Mouse (Mus musculus) large intestine, adult 2 months (tissue): ENCODE data around the gene Srebf2. TPM values are rescaled to one million over a fixed set of nuclear protein-coding genes. Genes with fewer than 3 reads are reported as not detected.

Source experiments
- DNase-seq: peaks from one replicate; pipeline ENCODE4 v3.0.0-alpha.2; 2012; ENCODE audit warnings: low read depth, low spot score
- WGBS: fragments of 180-500 bp; shearing (Covaris S2); methylation state at CpG from one replicate; pipeline ENCODE4 v1.1.7; 2018; 5-methylcytosine and 5-hydroxymethylcytosine counted together
- polyA plus RNA-seq: library from polyadenylated mRNA; depleted of rRNA; stranded (reverse); fragments of >200 nt; gene quantifications from 2 replicates; pipeline ENCODE4 v1.2.3, GENCODE M21; 2012

The Srebf2 gene
- polyA plus RNA-seq, 1 experiment = 113 TPM

- 59% methylated on average over 7 of the region's 7 CpGs for WGBS
- no peak for DNase-seq
Measured at GRCm38 (mm10) chr15:82152435-82152834, 5.5 kb downstream of the Srebf2 start.

DNA sequence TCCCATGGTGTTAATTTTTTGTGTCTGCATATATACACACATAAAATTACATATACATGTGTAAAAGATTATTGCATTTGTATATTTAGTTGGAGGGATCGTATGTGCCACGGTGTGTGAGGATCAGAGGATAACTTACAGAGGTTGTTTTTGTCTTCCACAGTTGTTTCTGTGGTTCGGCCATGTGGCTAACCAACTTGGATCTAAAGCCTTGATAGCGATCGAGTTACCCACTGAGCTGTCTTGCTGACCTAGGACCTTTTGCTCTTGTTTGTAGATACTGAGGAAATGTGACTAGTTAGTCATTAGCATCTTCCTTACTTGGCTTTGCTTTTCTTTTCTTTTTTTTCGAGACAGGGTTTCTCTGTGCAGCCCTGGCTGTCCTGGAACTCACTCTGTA, 9.3 kb downstream of the Srebf2 start:
- WGBS = 86% methylated on average over 6 of the region's 6 CpGs
- DNase-seq = no peak

DNA sequence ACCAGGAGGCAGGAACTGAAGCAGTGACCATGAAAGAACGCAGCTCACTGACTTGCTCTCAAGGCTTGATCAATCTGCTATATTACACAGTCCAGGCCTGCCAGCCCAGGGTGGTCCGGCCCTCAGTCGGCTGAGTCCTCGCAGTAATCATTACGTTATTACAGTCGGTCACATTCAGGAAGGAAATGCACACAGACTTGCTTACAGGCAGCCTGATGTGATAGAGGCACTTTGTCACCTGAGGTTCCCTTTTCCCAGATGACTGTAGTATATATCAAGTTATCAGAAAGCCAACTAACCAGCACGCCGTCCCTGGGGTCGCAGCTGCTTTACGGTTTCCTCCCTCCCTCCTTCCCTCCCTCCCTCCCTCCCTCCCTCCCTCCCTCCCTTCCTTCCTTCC, 9.9 kb downstream of the Srebf2 start:
- WGBS = 67% methylated on average over 10 of the region's 10 CpGs
- DNase-seq = no peak

DNA sequence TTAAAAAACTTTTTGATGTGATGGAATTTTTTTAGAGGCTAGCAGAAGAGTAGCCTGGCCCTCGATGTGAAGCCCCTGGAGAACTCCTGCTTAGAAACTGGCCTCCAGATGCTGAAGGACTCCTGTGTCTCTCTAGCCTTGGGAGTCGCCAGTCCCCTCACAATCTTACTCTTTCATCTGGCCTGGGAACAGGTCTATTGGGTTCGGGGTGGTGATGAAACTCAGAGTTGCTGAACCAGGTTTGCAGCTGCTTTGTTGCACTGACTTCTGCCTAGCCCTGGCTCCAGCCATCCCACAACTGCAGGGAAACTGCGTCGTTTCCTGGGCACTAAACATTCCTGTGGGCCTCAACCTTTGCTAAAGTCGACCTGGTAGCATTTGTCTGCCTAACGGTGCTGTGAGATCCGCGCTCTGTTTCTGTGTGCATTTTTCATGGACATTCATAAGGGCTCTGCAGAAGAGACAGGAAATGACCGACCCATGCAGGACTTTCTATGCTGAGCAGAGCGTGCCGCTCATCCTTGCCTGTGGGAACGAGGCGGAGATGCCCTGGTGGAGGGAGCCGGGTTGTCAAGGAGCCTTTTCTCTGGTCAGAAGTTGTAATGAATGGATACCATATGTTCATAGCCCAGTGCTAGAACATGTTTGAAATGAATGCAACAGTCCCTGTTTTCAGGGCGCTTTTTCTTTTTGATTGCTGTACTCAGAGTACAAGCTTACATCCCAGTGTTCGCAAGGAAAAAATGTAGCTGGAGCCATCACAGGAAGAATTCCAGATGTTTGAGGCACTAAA, 11.5 kb downstream of the Srebf2 start:
- 52% methylated on average over 17 of the region's 17 CpGs for WGBS

DNA sequence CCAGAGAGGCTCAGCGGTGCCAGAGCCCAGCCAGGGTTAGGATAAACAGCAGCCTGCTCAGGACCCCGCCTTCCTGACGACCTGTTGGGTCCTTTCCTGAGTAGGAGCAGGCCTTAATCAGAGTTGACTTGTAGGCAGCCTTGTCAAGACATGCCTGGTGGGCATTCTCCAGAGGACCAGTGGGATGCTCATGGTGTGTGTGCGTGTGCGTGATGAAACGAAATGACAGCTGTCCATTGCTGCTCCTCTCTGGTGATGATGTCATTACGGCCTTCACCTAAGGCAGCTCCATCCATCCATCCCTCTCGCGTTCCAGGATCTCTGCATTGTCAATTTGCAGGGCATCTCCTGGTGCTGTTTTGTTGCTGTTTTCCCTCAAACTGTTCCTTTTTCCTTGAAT, 12.5 kb downstream of the Srebf2 start:
- no peak for DNase-seq
- 77% methylated on average over 9 of the region's 9 CpGs for WGBS

More for the DNA sequence above, 11.5 kb downstream of the Srebf2 start:
- DNase-seq = no peak

DNA sequence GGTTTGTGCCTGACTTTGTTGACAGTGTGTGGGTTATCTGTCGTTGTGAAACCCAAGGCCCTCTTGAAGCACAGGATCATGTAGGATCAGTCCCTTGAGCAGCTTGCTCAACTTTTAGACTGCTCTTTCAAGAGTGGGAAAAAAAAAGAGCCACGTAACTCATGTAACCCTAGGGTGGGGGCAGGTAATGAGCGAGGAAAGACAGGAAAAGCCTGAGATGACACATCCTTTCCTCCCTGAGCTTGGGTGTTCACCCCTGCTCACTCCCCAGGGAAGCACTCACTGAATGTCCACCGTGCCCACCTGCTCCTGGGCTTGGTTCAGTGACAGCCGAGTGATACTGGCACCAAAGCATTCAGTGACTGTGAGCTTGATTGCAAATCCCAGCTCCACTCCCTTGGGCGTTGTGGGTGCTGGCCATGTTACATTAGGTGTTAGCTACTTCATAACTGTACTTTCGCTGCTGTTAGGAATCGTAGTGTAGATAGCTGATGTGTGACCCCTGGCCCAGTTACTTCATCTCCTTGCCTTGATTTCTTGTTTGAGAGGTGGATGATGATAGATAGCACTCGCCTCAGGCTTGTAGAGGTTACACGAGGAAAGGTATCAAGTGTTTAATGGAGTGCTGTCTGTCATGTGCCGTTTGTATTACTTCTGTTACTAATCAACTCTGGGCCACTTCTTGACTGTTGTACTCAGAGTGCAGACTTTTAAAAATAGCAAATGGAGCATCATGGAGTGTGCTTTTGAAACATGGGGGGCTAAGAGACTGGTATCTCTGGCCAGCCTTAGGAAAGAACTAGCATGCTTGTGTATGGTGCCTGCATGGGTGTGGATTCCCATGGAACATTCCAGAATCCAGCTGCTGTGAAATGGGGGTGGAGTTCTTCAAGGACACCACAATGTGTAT, 14.0 kb downstream of the Srebf2 start:
- no peak for DNase-seq

DNA sequence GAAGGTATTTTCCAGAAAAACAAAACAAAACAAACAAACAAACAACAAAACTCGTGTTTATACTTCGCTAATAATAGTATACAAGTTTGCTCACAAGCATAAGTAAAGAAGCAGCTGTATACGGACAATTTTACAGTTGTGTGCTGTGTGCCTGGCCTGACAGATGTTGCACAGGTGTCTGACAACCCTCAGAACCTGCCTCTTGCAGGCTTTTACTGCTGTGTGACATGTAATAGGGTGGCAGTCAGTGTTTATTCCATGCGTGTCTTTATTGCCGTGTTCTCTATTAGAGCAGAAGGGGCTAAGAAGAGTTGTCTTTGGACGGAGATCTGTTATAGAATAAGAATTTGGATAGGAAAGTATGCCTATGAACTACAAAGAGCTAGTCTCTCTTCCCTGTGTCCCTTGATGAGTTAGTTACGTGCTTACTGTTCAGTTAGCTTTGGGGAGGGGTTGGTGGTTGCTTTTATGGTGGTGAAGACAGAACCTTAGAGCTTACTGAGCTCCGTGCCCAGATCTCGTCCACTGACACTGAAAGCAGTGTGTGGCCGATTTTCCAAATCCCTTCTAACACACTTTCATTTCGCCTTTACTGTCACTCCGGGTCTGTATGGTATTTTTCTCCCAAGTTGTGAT, 15.1 kb downstream of the Srebf2 start:
- 60% methylated on average over 12 of the region's 12 CpGs for WGBS
- DNase-seq = no peak

More for the DNA sequence above, 14.0 kb downstream of the Srebf2 start:
- 27% methylated on average over 11 of the region's 11 CpGs for WGBS

DNA sequence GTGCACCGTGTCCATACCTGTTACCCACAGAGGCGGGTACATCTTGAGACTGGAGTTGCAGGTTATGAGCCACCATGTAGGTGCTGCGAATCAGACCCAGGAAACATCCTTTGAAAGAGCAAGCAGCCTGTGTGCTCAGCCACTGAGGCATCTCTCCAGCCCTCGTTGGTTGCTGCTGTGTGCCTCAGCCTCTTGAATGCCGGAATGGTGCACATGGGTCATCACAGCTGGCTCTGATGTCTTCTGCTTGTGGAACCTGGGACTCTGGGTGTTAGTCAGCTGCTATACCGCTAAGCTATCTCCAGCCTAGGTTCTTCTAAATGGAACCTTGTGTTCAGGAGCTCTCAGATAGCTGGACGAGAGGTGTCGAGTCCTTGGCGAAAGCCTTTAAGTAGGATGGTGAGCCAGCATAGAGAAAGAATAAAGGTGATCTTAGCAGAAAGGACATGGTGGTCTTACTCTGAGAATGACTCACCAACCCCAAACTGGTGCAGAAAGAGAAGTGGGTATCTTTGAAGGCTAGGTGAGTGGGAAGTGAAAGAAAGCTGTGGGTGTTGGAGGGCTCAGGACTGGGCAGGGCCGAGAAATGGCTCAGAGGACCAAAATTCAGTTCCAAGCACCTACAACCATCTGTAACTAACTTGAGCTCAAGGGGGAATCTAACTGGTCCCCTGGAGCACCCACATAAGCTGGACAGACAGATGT, 16.5 kb downstream of the Srebf2 start:
- DNase-seq = no peak
- 70% methylated on average over 10 of the region's 10 CpGs for WGBS

DNA sequence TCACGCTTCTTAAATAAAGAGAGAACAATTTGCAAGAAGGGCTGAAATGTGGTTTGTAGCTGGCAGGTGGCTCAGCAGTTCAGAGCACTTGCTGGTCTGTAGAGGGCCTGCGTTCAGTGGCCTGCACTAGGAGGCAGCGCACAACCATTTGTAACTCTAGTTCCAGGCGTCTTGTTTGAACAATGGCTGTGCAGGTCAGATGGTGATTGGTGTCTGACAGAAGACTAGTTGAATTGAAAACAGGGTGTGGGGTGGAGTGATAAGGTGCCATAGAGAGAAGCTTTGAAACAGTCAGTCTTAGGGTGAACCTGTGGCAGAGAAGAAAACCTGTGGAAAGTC, 17.0 kb downstream of the Srebf2 start:
- no peak for DNase-seq
- WGBS = 28% methylated on average over 4 of the region's 4 CpGs

DNA sequence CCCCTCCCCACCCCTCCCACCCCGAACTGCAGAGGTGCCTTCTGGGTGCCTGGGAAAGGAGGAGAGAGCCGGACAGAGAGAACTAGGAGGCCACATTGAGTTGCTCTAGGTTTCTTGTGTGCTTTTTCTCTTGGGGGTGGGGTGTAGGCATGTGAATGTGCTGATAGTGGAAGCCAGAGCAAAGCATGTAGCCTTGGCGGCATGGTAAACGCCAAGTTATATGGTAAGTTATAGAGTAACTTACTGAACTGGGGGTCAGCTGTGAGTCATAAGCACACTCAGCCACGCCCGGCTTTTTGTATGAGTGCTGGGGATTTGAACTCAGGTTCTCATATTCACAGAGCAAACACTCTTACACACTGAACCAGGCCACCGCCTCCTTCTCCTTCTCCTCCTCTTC, 17.5 kb downstream of the Srebf2 start:
- DNase-seq = no peak
- WGBS = 32% methylated on average over 7 of the region's 7 CpGs

DNA sequence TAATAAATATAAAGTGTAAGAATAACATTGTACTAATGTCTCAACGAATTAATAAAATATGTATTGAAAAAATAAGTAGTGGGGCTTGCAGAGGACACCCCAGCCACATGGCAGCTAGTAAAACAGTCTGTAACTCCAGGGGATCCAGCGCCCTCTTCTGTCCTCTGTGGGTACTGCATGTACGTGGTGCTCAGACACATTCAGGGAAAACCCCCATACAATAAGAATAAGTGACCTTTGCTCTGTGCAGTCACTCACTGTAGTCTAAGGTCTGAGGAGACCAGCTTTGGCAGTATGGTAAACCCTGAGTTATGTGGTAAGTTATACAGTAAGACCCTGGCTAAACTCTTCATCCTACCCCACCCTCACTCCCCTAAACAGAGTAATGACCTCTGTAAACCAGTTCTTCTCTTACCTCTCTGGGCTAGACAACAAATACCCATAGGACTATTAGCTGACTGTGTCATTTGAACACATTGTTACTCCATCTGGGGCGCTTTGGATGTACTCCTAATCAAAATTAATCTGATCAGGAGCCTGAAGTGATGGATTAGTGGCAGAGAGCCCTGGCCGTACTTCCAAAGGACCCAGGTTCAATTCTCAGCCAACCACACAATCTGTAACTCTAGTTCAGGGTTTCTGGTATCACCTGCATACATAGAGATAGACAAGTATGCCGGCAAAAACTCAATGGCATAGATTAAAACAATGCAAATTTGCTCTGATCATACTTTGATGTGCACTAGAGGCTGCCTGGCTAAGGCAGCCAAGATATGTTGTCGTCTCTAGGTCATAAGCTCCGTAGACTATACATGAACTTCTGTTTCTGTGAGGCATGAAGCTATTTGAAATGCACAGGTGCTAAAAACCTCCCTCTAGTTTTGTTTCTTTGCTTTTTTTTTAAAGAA, 18.6 kb downstream of the Srebf2 start:
- WGBS = 26% methylated on average over 8 of the region's 8 CpGs
- no peak for DNase-seq

- WGBS = 24% methylated on average over 22 of the region's 22 CpGs
- DNase-seq = no peak
Measured at GRCm38 (mm10) chr15:82166240-82167100, 19.5 kb downstream of the Srebf2 start.

DNA sequence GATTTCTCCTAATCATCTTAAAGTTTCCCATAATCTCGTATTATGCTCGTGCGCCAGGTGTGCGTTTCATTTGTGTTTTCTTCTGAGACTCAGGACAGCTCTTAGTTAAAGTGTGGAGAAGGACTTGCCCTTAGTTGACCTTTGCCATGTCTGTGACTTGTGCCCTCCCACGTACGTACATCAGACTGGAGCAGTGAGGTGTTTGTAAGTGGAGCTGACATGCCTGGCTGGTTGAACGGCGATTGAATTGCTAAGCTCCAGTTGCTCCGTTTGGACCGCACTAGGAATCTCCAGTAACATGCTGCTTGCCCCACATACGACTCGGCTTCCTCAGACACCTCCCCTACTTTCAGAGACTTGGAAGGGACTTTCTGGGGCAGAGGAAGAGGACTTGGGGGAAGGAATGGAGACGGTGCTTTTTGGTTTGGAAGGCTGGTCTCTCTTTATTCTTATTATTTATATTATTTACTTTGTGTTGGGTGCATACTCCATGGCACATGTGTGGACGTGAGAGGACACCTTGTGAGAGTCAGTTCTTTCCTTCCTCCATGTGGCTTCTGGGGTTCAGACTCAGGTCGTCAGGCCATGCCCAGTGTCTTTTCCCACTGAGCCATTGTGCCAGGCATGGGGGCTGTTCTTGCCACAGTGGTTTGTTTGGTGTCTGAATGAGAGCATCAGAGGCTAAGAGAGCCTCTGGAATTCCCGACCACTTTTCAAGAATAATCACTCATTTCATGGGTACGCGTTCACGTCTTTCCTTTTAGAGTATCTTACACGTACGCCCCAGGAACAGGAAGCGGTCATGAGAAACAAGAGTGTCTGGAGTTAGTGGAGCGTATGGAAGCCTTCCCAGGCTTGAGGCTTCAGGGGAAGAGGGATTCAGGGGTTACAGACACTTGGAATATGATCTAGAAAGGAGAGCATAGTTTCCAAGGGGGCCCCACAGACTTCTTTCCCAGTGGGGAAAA, 20.5 kb downstream of the Srebf2 start:
- WGBS = 49% methylated on average over 23 of the region's 23 CpGs
- DNase-seq = no peak

- WGBS = 93% methylated on average over 5 of the region's 5 CpGs
- DNase-seq = no peak
Measured at GRCm38 (mm10) chr15:82169671-82170070, 22.7 kb downstream of the Srebf2 start.

DNA sequence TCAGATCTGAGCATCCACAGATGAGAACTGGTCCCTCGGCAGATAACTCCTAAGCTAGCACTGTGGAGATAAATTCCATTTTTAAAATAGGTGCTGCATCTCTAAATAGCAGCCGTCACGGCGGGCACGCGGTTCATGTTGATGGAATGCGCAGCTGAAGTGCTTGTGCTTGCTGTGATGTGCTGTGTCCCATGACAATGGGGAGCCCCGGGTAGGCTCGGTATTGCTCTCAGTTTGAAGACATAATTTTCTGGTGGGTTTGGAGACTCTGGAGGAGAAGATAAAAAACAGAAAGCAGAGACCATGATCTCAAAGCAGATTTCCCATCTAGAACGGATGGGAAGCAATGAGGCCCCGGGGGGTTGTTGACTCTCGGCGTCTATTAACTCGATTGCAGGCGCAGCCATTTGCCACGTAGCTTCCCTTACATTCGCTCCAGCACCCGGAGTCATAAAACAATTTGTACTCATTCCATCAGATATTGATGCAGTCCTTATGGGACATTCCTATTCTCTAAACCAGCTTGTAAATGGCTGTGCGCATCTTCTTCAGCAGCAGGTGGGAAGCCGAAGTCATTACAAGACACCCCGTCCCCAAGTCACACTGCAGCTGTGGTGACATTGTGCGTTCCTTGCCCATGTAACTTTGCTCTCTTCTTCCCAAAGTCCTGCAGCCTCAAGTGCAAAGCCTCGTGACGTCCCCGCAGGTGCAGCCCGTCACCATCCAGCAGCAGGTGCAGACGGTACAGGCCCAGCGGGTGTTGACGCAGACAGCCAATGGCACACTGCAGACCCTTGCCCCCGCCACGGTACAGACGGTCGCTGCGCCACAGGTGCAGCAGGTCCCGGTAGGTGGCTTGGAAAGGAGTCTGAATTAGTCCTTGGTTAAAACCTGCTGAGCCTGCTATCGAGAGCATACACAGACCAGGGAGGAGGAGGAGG, 23.7 kb downstream of the Srebf2 start:
- DNase-seq = no peak
- WGBS = 56% methylated on average over 36 of the region's 36 CpGs

DNA sequence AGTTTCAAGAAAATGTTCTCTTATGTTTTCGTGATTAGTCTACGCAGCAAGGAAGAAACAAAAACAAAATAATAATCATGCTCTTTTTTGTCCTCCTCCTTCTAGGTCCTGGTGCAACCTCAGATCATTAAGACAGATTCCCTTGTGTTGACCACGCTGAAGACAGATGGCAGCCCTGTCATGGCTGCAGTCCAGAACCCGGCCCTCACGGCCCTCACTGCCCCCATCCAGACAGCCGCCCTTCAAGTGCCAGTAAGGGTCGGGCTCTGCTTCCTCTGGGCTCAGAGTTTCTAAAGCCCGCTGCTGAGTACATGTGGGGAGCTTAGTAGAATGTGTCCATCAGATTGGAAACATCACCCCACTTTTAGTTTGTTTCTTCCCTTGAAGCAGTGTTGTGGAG, 25.7 kb downstream of the Srebf2 start:
- 75% methylated on average over 8 of the region's 8 CpGs for WGBS
- DNase-seq = no peak
